Mouse (Mus musculus) heart, postnatal 10 days (tissue): ENCODE data around the gene Ctdspl2. TPM values are rescaled to one million over a fixed set of nuclear protein-coding genes. Genes with fewer than 3 reads are reported as not detected.
"Not testable (repeated sequence)": the region's sequence is repeated elsewhere in the genome, so short reads cannot be mapped to it uniquely, and the experiment has no call there.

ENCODE experiments used
- DNase-seq, 2 experiments: peaks; one replicate each; pipeline ENCODE4 v3.0.0; 2021
- intact Hi-C: fragments of 180-260 bp; cut with DNase I; formaldehyde crosslinking; loops from one replicate; pipeline ENCODE4 v1.15.1; 2025
- total RNA-seq, 2 experiments: library from RNA; stranded (reverse); gene quantifications; 2 replicates each; pipeline ENCODE4 v1.2.3; 2021

Ctdspl2 gene
- 10 to 100 TPM; 27.7 to 28.2 TPM for total RNA-seq

DNA sequence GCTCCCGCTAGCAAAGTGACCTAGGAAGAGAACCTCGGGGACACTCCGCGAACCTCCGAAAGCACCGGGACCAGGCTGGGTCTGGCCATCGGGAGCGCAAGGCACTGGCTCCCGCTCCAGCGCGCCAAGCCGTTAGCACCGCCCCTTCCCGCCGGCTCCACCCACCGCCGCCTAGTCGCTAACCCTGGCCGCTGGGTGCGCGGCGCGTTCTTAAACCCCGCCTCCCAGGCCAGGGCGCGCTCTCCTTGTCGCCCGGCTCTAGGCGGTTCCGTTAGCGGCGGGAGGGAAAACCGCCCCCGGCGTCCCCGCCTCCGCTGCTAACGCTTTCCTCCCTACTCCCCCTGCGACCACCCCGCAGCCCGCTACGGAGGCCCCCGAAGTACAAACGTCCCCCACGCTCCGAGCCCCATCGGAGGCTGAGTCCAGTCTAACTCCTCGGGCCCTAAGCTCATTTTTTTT is at the start of gene Ctdspl2, which contains the start of gene Mageb3:
Gene Ctdspl2 (plus strand): TSS at position 237 of the 459 bp plus-strand sequence.
Gene Mageb3 (minus strand): TSS at position 328 of the 459 bp plus-strand sequence.
- DNase-seq: peak; percentile 97 to 98
- intact Hi-C loops: loop anchor here (5.0 kb wide), 1 partner anchor 88 kb away; the partner anchor contains the start of gene Casc4

DNA sequence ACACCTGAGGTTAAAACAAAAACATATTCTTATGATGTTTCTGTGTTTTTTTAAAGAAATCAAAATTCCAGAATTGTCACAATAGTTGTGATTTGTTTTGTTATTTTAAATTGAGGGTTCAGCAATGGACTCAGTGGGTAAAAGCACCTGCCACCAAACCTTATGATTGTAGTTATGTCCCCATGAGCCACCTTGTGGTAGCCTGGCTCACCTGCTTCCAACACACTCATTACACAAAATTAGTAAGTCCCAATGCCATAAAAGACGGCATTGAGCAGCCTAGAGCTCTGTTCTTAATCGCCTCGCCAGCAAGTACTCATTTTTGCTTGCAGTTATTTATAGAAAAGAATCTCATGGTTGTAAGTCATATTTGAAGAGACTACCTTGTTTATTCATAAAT is 45.8 kb upstream of the Ctdspl2 start:
- intact Hi-C loops: no loop called here
- DNase-seq: no peak

- intact Hi-C loops: no loop called here
Measured at GRCm38 (mm10) chr2:121916047-121916970, 39.5 kb upstream of the Ctdspl2 start.

DNA sequence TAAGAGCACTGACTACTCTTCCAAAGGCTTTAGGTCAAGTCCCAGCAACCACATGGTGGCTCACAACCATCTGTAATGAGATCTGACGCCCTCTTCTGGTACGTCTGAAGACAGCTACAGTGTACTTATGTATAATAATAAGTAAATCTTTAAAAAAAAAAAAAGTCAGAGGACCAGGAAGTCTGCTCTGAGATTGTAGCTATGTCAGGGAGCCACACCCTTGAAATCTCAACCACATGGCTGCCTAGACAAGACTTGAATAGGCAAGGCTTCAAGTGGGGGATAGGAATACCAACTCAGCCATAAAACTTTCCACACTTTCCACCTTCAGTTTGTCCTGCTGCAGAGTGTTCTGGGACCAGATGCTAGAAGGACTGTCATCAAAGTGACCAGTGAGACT is 18.2 kb upstream of the Ctdspl2 start:
- intact Hi-C loops, DNase-seq: not testable (repeated sequence)

More at GRCm38 (mm10) chr2:121916047-121916970, 39.5 kb upstream of the Ctdspl2 start:
- DNase-seq: peak in 1 of 2 experiments; percentile 4

DNA sequence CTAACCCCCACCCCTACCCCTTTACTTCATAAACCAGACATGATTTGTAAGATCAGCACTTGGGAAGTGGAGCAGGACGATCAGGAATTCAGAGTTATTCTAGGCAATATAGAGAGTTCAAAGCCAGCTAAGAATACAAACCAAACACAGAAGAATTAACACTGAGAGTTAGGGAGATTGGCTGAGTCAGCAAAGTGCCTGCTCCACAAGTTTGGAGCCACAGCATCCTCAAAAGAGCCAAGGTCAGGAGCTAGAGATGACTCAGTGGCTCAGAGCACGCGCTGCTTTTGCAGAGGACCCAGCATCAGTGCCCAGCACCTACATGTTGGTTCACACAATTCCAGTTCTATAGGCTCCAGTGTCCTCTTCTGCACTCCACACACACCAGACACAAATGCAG is 12.4 kb upstream of the Ctdspl2 start:
- intact Hi-C loops: no loop called here

GRCm38 (mm10) chr2:121954971-121955656 is 687 bp upstream of the Ctdspl2 start:
- DNase-seq: peak; percentile 2 to 9
- intact Hi-C loops: loop anchor here (5.0 kb wide), 1 partner anchor 88 kb away; the partner anchor contains the start of gene Casc4

More for the DNA sequence above, 12.4 kb upstream of the Ctdspl2 start:
- no peak for DNase-seq

GRCm38 (mm10) chr2:121956224-121957018 is 620 bp downstream of the Ctdspl2 start:
- peak; percentile 97 to 98 for DNase-seq
- intact Hi-C loops: loop anchor here (5.0 kb wide), 1 partner anchor 89 kb away; the partner anchor contains the start of gene Casc4

DNA sequence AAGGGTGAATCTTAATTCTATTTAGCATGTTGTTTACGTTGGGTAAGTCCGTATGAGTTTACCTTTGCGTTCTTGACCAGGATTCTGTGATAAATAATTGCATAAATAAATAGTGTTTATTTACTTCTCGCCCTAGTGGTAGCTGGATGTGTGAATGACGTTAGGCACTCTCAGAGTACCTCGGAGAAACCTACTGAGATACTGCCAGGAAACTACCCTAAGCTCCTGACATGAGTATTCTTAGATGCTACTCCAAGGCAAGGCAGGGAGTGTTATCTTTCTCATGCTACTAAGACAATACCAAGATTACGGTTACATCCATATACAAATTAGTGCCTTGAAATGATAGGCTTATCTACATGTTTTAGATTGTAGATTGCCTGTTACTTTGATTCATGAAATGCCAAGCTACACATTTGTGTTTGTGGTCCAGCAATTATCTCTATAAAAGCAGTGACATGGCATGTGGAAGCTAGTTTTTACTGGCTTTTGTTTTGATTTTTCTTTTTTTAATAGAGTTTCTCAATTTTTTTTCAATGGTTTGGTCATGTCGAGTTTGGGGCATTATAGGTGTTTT is 1.5 kb downstream of the Ctdspl2 start:
- intact Hi-C loops: loop anchor here (5.0 kb wide), 1 partner anchor 90 kb away; the partner anchor contains the start of gene Casc4
- peak in 1 of 2 experiments; percentile 5 for DNase-seq

GRCm38 (mm10) chr2:121995738-121996137 is 39.9 kb downstream of the Ctdspl2 start:
- intact Hi-C loops: loop anchor here (5.0 kb wide), 2 partner anchors 153 to 423 kb away; no protein-coding TSS in a partner anchor
- no peak for DNase-seq

DNA sequence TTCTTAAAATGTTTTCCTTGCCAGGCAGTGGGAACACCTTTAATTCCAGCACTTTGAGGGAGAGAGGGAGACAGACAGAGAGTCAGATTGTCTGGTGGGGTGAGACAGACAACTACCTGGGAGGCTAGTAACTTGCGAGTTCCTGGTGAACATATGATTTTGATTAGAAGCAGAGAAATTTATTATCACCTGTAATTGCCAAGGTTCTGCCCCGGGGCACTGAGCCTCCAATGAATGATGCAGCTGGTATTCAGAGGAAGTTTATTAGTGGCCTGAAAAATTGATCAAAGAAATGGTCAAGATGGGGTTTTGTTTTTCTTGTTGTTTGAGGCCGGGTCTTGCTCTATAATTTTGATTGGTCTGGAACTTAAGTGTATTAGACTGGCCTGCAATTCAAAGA is 53.0 kb downstream of the Ctdspl2 start:
- no peak for DNase-seq
- intact Hi-C loops: no loop called here

DNA sequence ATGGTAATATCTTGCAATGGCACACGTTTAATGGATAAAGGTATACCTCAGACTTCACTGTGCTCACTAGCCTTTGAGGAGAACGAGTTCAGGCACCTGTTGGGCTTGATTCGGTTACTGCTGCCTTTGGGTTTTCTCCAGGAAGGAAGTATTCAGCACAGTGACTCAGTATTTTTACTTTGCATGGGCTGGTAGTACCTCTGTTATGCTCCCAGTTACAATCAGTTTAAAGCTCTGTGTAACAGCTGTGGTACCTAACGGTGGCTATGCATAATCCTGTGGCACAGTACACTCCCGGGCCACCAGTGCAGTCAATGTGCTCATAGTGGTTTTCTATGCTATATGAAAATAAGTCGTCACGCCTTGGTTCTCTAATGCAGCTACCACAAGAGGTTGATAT is 55.6 kb downstream of the Ctdspl2 start:
- intact Hi-C loops: no loop called here
- DNase-seq: no peak

- intact Hi-C loops: no loop called here
- no peak for DNase-seq
Measured at GRCm38 (mm10) chr2:122018705-122019104, 62.9 kb downstream of the Ctdspl2 start.

DNA sequence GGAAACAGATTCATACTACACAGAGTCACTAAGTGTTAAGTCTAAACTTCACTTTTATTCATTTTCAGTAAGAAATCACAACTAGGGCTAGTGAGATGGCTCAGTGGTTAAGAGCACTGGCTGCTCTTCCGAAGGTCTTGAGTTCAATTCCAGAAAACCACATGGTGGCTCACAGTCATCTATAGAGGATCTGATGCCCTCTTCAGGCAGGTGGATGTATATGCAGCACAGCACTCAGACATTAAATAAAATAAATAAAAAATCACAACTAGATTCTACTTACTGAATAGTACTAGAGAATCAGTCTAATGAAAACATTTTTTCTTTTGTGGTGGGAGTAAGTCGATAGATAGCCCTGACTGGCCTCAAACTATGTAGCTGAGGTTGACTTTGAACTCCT is 66.5 kb downstream of the Ctdspl2 start:
- intact Hi-C loops: no loop called here
- DNase-seq: no peak

DNA sequence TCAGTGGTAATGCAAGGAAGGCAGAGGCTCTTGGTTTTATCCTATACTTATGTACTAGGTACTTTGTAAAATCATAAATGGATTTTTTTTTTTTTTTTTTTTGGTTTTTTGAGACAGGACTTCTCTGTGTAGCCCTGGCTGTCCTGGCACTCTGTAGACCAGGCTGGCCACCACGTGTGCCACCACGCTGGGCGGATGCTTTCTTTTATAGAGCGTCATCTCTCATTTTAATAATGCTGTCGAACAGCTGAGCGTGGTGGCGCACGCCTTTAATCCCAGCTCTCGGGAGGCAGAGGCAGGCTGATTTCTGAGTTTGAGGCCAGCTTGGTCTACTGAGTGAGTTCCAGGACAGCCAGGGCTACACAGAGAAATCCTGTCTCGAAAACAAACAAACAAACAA is 71.3 kb downstream of the Ctdspl2 start:
- DNase-seq, intact Hi-C loops: not testable (repeated sequence)

DNA sequence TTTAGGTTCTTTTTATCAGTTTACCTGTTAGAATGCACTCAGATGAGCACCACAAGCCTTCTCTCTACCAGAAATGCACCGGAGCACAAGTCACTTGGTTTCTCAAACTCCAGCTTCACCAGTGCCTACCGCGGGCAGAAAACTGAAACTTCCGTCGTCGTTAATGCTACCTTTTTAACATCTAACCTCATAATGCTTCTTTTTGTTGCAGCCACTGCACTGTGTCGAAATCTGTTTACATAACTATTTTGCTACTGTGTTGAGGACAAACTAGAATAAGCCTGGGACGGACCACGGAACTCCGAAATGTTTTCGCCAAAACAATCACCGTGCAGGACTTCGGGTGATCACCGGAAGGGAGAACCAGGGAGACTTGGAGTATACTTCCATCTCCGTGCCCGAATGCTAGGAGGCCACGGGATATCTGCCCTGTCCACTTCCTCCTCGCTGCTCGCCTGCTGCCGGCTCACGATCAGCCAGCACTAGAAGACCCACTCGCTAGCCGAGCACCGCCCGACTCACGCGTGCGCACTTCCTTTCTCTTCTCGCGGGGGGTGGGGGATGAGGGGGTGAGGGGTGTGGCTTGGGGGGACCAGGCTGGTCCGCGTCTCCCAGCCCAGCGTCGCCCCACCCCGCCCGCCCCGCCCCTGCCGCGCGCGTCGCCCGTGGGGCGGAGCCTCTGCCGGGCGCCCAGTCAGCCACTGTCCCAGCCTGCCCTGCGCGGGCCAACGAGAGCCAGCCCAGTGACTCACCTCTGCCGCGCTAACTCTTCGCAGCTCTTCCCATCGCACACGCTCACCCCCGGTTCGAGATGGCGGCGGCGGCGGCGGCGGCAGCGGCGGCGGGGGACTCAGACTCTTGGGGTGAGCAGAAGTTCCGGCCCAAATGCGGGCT is 72.3 kb downstream of the Ctdspl2 start, which contains the start of gene Eif3j1:
Gene Eif3j1 (plus strand): TSS at position 685 of the 894 bp plus-strand sequence.
- intact Hi-C loops: loop anchor here (1.0 kb wide), 1 partner anchor 90 kb away; the partner anchor contains the start of gene Spg11
- peak; percentile 90 to 92 for DNase-seq

GRCm38 (mm10) chr2:122028756-122029700 is 73.2 kb downstream of the Ctdspl2 start:
- intact Hi-C loops: loop anchor here (1.0 kb wide), 1 partner anchor 89 kb away; the partner anchor contains the start of gene Spg11
- DNase-seq: no peak

DNA sequence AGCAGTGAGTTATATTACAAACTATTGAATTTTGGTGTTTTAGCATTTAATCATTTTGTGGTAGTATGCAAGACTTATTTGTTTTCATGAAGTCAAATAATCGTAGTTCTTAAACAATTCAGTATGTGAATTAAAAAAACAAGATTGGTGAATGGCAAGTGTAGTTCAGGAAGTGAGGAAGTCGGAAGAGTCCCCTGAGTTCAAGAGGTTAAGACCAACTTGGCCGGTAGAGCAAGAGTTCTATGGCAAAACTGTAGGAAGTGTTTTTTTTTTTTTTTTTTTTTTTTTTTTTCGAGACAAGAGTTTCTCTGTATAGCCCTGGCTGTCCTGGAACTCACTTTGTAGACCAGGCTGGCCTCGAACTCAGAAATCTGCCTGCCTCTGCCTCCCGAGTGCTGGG is 76.2 kb downstream of the Ctdspl2 start:
- intact Hi-C loops: no loop called here
- DNase-seq: no peak
